Mouse (Mus musculus) neural tube, embryonic 12.5 days (tissue): ENCODE results near the gene Tas2r135. TPM values are rescaled to one million over a fixed set of nuclear protein-coding genes. Genes with fewer than 3 reads are reported as not detected.
A peak's percentile ranks its signal among the peaks of the same experiment; 100 is the strongest.

Experiments
- ATAC-seq: fragments of 200-750 bp; cut with Nextera tagmentation; 2 replicates; pipeline ENCODE4 v1.8.0; 2017; ENCODE audit warnings: low read depth, mild to moderate bottlenecking, moderate TSS enrichment, moderate library complexity; ENCODE audit not compliant: low FRiP score
- H3K27ac ChIP-seq: fragments of 300-500 bp; sonication (generic); 2 replicates; pipeline ENCODE4 v1.5.1; 2016
- H3K27me3 ChIP-seq: fragments of 300-500 bp; sonication (generic); replicated peaks from 2 replicates; pipeline ENCODE4 v1.6.1; 2016; ENCODE audit warnings: mild to moderate bottlenecking
- H3K36me3 ChIP-seq: fragments of 300-500 bp; sonication (generic); 2 replicates; pipeline ENCODE4 v1.6.1; 2016; ENCODE audit warnings: mild to moderate bottlenecking
- H3K4me1 ChIP-seq: fragments of 300-500 bp; sonication (generic); 2 replicates; pipeline ENCODE4 v1.6.1; 2016
- H3K4me2 ChIP-seq: fragments of 300-500 bp; sonication (generic); replicated peaks from 2 replicates; pipeline ENCODE4 v1.6.1; 2016; ENCODE audit warnings: mild to moderate bottlenecking
- H3K4me3 ChIP-seq: fragments of 300-500 bp; sonication (generic); 2 replicates; pipeline ENCODE4 v1.5.1; 2016
- H3K9ac ChIP-seq: fragments of 300-500 bp; sonication (generic); 2 replicates; pipeline ENCODE4 v1.6.1; 2016; ENCODE audit warnings: mild to moderate bottlenecking
- H3K9me3 ChIP-seq: fragments of 300-500 bp; sonication (generic); 2 replicates; pipeline ENCODE4 v1.6.1; 2016; ENCODE audit warnings: mild to moderate bottlenecking
- WGBS: fragments of 180-500 bp; shearing (Covaris S2); methylation state at CpG from one replicate; pipeline ENCODE4 v1.1.7; 2016; 5-methylcytosine and 5-hydroxymethylcytosine counted together
- polyA plus RNA-seq: library from polyadenylated mRNA; unstranded; fragments of >200 nt; fragmentation: Nextera tagmentation; extraction: Ambion mirVana; gene quantifications from 2 replicates; pipeline ENCODE4 v1.2.1, GENCODE M21; 2016

Gene Tas2r135
- polyA plus RNA-seq, 1 experiment from 2014 or later = not detected

GRCm38 (mm10) chr6:42376016-42376415 lies 29.2 kb upstream of the Tas2r135 start:
- no peak overlapping the region for H3K4me3 ChIP-seq
- H3K4me1 ChIP-seq = peaks cover 10% of the 10 kb centered on the region
- 46% methylated on average over 4 of the region's 4 CpGs for WGBS
- H3K9me3 ChIP-seq = no peaks in the 10 kb centered on the region
- no peaks in the 10 kb centered on the region for H3K36me3 ChIP-seq
- no peak overlapping the region for H3K9ac ChIP-seq
- H3K27ac ChIP-seq = no peak overlapping the region
- no peak for ATAC-seq
- no peak overlapping the region for H3K4me2 ChIP-seq
- peaks cover 8% of the 10 kb centered on the region; the same call in 1 of the 2 replicates for H3K27me3 ChIP-seq

DNA sequence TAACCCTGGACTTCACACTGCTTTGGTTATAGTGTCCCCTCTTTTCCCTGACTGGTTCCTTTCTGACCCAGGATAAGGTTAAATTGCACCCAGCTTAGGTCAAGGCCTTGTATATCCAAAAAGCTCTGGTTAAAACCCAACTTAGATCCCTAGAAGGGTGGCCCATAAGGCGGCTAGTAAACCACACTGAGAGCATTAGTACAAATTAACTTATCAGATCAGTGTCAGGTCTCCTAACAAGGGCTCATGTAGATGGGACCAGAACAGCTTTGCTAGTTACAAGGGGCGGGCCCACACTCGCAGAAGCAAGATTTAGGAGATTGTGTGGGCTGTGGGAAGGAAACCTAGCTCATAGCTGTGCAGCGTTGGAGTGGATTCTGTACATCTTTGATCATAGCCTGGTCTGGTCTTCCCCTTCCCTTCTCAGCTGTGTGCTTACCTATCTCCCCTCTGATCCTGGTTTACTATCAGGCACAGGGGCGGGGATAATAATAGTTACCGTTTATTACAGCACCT lies 28.7 kb upstream of the Tas2r135 start:
- Histone ChIP-seq H3K4me1 (peaks cover 10% of the 10 kb centered on the region), H3K27me3 (peaks cover 8% of the 10 kb centered on the region; the same call in 1 of the 2 replicates), H3K27ac (no peak overlapping the region), H3K4me2 (no peak overlapping the region), H3K9me3 (no peaks in the 10 kb centered on the region), H3K4me3 (no peak overlapping the region), H3K36me3 (no peaks in the 10 kb centered on the region), H3K9ac (no peak overlapping the region)
- ATAC-seq = no peak
- 88% methylated on average over 6 of the region's 6 CpGs for WGBS

DNA sequence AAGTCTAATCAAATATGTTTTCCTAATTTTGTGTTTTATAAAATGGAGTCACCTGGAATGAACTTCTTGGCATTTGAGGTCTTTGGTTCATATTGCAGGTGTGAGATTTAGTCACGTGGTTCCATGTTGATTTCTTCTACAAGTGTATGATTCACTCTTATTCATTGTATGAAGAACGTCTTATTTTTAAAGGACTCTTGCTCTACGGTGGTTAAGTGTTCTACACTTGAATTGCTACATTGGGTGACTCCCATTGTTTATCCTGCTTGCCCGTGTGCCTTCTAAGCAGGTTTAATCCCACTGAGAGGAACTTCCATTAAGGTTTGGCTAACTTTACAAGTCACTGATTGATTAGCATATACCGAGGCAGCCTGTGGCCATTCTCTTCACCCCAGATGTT lies 28.0 kb upstream of the Tas2r135 start:
- no peaks in the 10 kb centered on the region for H3K9me3 ChIP-seq
- H3K4me1 ChIP-seq = peaks cover 10% of the 10 kb centered on the region
- peaks cover 8% of the 10 kb centered on the region; the same call in 1 of the 2 replicates for H3K27me3 ChIP-seq
- no peak overlapping the region for H3K9ac ChIP-seq
- WGBS = 86% methylated on average over 5 of the region's 5 CpGs
- H3K4me3 ChIP-seq = no peak overlapping the region
- no peak for ATAC-seq
- no peak overlapping the region for H3K27ac ChIP-seq
- no peak overlapping the region for H3K4me2 ChIP-seq
- no peaks in the 10 kb centered on the region for H3K36me3 ChIP-seq

DNA sequence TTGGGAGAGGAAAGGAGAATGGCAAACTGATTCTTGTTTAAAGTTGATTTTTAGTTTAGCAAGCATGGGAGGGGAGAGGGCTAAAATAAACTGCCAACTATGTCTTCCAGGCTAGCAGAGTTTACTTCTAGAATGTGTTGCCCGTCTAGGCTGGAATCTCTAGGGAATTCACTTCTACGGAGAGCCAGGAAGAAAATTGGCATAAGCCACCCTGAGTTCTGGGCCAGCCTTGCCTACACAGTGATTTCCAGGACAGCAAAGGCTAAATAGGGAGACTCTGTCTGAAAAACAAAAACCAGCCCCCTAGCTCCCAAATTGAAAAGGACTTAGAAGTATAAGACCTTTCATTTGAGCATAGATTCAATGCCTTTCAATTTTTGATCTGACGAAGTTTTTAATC lies 25.7 kb upstream of the Tas2r135 start:
- H3K9ac ChIP-seq = no peak overlapping the region
- no peak overlapping the region for H3K4me3 ChIP-seq
- no peak overlapping the region for H3K4me2 ChIP-seq
- ATAC-seq = no peak
- H3K27ac ChIP-seq = no peak overlapping the region
- WGBS = 47% methylated on average over 3 of the region's 3 CpGs
- no peaks in the 10 kb centered on the region for H3K36me3 ChIP-seq
- no peaks in the 10 kb centered on the region for H3K4me1 ChIP-seq
- H3K27me3 ChIP-seq = no peaks in the 10 kb centered on the region
- no peaks in the 10 kb centered on the region for H3K9me3 ChIP-seq

- ATAC-seq = 0 out of 2 replicates have a peak, but pooled peaks have one; percentile 37
- Histone ChIP-seq H3K27ac (no peak overlapping the region), H3K4me2 (0 out of 2 replicates have a peak overlapping the region, but pooled peaks have one; percentile 18), H3K9ac (no peak overlapping the region), H3K36me3 (no peaks in the 10 kb centered on the region), H3K9me3 (no peaks in the 10 kb centered on the region), H3K27me3 (no peaks in the 10 kb centered on the region), H3K4me1 (no peaks in the 10 kb centered on the region), H3K4me3 (no peak overlapping the region)
- 1% methylated on average over 8 of the region's 8 CpGs for whole genome bisulfite sequencing
Measured at GRCm38 (mm10) chr6:42380416-42381144, 24.7 kb upstream of the Tas2r135 start.

- ATAC-seq = no peak
- Histone ChIP-seq H3K27me3 (no peaks in the 10 kb centered on the region), H3K4me3 (no peak overlapping the region), H3K9ac (no peak overlapping the region), H3K27ac (no peak overlapping the region), H3K4me2 (no peak overlapping the region), H3K4me1 (no peaks in the 10 kb centered on the region), H3K9me3 (no peaks in the 10 kb centered on the region), H3K36me3 (no peaks in the 10 kb centered on the region)
- WGBS = 30% methylated on average over 2 of the region's 2 CpGs
Measured at GRCm38 (mm10) chr6:42381221-42381620, 24.0 kb upstream of the Tas2r135 start.

DNA sequence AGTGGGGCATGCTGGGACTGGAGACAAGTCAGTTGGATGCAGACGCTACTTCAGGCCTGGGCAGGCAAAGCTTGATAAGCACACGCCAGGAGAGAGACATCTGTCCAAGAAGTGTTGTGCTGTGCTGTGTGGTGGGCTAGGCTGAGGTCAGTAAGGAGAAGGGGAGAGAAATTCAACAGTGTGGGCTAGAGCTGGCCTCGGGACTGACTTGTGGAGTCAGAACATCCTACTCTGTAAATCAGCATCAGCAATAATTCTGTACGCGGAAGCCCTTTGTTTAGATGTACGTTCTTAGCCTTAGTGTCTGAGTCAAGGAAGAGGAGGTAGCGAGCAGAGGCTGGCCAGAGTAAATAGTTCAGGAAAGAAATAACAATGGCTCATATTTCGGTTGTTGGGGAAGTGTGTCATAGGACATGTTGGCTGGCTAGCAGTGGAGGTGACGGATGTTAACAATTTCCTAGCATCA lies 23.3 kb upstream of the Tas2r135 start:
- no peak for ATAC-seq
- H3K4me2 ChIP-seq = no peak overlapping the region
- H3K9me3 ChIP-seq = no peaks in the 10 kb centered on the region
- no peak overlapping the region for H3K9ac ChIP-seq
- no peak overlapping the region for H3K4me3 ChIP-seq
- no peaks in the 10 kb centered on the region for H3K4me1 ChIP-seq
- 66% methylated on average over 9 of the region's 9 CpGs for WGBS
- H3K27ac ChIP-seq = no peak overlapping the region
- H3K27me3 ChIP-seq = no peaks in the 10 kb centered on the region
- H3K36me3 ChIP-seq = no peaks in the 10 kb centered on the region

- Histone ChIP-seq H3K27ac (no peak overlapping the region), H3K27me3 (no peaks in the 10 kb centered on the region), H3K4me1 (no peaks in the 10 kb centered on the region), H3K4me2 (no peak overlapping the region), H3K4me3 (no peak overlapping the region), H3K36me3 (no peaks in the 10 kb centered on the region), H3K9ac (no peak overlapping the region), H3K9me3 (no peaks in the 10 kb centered on the region)
- WGBS = 92% methylated on average over 5 of the region's 5 CpGs
- ATAC-seq = no peak
Measured at GRCm38 (mm10) chr6:42383360-42383759, 21.9 kb upstream of the Tas2r135 start.

DNA sequence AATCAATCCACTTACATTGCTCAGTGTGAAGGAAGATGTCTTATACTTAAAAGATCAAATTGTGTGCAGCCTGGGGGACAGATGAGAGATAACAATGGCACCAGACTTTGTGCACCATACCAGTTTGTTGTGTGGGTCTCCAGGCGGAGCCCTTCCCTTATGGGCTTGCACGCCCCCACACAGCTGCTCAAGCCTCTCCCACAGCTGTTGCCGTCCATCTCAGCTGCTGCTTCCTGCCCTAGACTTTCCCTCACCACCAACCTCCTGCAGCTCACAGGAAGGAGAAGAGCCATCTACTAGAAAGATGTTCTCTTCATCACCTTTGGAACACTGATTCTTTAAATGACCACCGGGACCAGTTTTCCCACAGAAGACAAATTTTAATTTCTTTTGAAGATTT lies 19.6 kb upstream of the Tas2r135 start:
- WGBS = 80% methylated on average over 4 of the region's 4 CpGs
- Histone ChIP-seq H3K4me2 (no peak overlapping the region), H3K36me3 (no peaks in the 10 kb centered on the region), H3K9ac (no peak overlapping the region), H3K27me3 (no peaks in the 10 kb centered on the region), H3K27ac (no peak overlapping the region), H3K4me3 (no peak overlapping the region), H3K9me3 (no peaks in the 10 kb centered on the region), H3K4me1 (no peaks in the 10 kb centered on the region)
- ATAC-seq = no peak

DNA sequence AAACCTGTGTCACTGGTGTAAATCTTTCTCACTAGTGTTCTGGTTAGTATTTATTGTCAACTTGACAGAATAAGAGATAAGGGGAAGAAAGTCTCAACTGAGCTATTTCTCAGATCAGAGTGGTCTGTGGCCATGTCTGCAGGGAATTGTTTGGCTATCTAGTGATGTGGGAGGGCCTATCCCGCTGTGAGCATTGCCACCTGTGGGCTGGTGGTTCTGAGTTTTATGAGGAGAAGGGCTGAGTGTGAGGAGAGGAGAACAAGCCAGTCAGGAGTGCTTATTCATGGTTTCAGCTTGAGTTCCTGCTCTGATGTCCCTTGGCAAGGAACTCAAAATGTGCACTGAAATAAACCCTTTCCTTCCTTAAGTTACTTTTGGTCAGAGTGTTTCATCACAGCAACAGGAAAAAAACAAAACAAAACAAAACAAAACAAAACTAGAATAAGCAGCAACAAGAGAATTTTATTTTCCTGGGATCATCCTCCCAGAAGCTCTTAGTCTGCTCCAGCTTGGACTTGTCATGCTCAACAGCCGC lies 13.4 kb upstream of the Tas2r135 start:
- 44% methylated on average over 2 of the region's 2 CpGs for WGBS
- Histone ChIP-seq H3K27ac (no peak overlapping the region), H3K27me3 (no peaks in the 10 kb centered on the region), H3K4me2 (no peak overlapping the region), H3K4me1 (no peaks in the 10 kb centered on the region), H3K36me3 (no peaks in the 10 kb centered on the region), H3K9me3 (no peaks in the 10 kb centered on the region), H3K4me3 (no peak overlapping the region), H3K9ac (no peak overlapping the region)
- no peak for ATAC-seq

DNA sequence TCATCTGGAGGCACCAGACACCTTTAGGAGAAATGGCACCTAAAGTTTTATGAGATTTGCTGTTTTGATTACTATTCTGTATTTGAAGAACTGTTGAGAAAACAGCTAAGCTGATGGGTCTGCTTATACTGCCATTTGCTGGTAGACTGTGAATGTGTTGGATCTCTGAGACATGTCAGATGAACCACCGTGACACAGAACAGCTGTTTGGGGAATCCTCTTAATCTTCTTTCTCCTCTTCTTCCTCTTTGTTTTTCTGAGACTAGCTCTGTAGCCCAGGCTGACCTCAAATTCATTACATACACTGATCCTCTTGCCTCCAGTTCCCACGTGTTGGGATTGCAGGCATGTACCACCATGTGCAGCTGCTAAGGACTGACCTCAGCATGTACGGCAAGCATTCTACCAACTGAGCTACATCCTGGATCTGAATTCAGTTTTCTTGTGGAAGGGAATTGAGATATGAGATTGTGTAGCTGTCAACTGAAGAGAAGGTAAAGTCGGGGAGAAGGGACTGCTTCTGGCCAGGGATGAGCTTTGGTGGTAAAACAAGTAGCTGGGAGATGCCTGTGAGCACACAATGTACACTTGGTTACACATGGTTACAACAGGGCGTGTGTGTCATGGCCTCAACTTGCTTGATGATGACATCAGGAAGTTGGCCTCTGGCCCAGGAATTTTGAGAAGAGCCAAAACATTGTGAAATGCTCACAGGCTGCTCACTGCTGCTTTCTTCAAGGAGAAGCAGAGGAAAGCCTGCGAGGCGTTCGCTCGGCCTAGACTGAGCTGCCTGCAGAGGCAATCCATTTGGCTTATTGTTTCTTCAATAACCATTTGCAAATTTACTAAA lies 9.0 kb upstream of the Tas2r135 start:
- no peak overlapping the region for H3K4me3 ChIP-seq
- no peaks in the 10 kb centered on the region for H3K27me3 ChIP-seq
- no peak overlapping the region for H3K4me2 ChIP-seq
- no peaks in the 10 kb centered on the region for H3K4me1 ChIP-seq
- no peak overlapping the region for H3K9ac ChIP-seq
- no peak overlapping the region for H3K27ac ChIP-seq
- H3K36me3 ChIP-seq = no peaks in the 10 kb centered on the region
- H3K9me3 ChIP-seq = no peaks in the 10 kb centered on the region
- 85% methylated on average over 9 of the region's 9 CpGs for WGBS
- ATAC-seq = no peak

DNA sequence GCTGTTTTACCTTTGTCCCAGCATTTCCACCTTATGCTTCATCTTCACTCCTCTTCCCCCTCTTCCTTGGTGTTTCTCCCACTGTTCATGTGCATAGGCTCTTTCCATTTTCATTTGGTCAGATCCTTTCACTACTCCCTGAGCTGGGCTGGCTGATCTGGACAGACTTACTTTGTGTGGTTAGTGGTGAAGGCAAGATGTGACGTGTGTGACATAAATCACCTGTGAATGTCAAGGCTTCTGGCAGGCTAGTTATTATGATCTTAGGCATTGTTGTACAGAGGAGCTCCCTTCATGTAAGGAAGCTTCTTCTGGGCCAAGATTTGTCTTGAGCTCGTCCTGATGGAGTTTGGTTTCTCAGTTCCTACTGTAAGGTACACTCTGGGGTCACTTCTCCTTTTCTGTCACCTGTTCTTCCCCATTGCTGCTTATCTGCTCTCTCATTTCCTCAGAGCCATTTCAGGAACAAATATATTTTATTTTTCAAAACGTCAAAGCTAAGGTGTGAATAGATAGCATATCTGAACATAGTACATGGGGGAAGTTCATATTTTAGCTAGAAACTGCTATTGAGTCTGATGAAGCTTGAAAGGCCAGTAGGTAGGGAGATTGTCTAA lies 8.1 kb upstream of the Tas2r135 start:
- no peak for ATAC-seq
- H3K9ac ChIP-seq = no peak overlapping the region
- H3K9me3 ChIP-seq = no peaks in the 10 kb centered on the region
- H3K27me3 ChIP-seq = no peaks in the 10 kb centered on the region
- no peak overlapping the region for H3K27ac ChIP-seq
- H3K36me3 ChIP-seq = no peaks in the 10 kb centered on the region
- no peak overlapping the region for H3K4me2 ChIP-seq
- WGBS = 76% methylated on average over 3 of the region's 3 CpGs
- H3K4me1 ChIP-seq = no peaks in the 10 kb centered on the region
- no peak overlapping the region for H3K4me3 ChIP-seq
